Mouse (Mus musculus) lung, adult 2 months (tissue): ENCODE results near the gene Grik4.

ENCODE experiments used
- CTCF ChIP-seq: fragments of 200-500 bp; IDR thresholded peaks from 2 replicates; pipeline ENCODE4 v1.5.1; 2011; ENCODE audit warnings: mild to moderate bottlenecking, low read length, control low read depth; ENCODE audit not compliant: insufficient read depth
- POLR2A ChIP-seq: fragments of 200-500 bp; IDR thresholded peaks from 2 replicates; pipeline ENCODE4 v1.6.1; 2011; ENCODE audit warnings: low read depth, mild to moderate bottlenecking, control low read depth, low read length, borderline replicate concordance; ENCODE audit errors: extremely low read depth

GRCm38 (mm10) chr9:42795881-42796280, 148.4 kb downstream of the Grik4 start:
- TF ChIP-seq POLR2A (no peak), CTCF (no peak)
